Mouse (Mus musculus) embryonic fibroblast, embryonic 13.5 days (primary cell): ENCODE results near the gene Cntfr.

Source experiments
- CTCF ChIP-seq: IDR thresholded peaks from 2 replicates; pipeline ENCODE4 v1.5.1; 2011; ENCODE audit warnings: mild to moderate bottlenecking, control low read depth, low read length, moderate library complexity, borderline replicate concordance; ENCODE audit not compliant: insufficient read depth
- POLR2A ChIP-seq: IDR thresholded peaks from 2 replicates; pipeline ENCODE4 v1.6.1; 2011; ENCODE audit warnings: low read depth, mild to moderate bottlenecking, control low read depth, low read length, moderate library complexity

- TF ChIP-seq CTCF (no peak), POLR2A (no peak)
These were observed 58.6 kb downstream of the Cntfr start for GRCm38 (mm10) chr4:41638186-41638731.
